Mouse (Mus musculus) kidney, embryonic 16.5 days (tissue): Measurements from ENCODE around the gene Klk1b9. TPM values are rescaled to one million over a fixed set of nuclear protein-coding genes. Genes with fewer than 3 reads are reported as not detected.

Source experiments
- polyA plus RNA-seq: library from polyadenylated mRNA; unstranded; fragments of >200 nt; fragmentation: Nextera tagmentation; extraction: Ambion mirVana; gene quantifications from 2 replicates; pipeline ENCODE4 v1.2.1, GENCODE M21; 2015

Klk1b9 gene
- polyA plus RNA-seq, 1 experiment from 2014 or later = not detected

Other genes with a start within 250 kb of the Klk1b9 start
- gene Klk12, start 207.2 kb upstream of the Klk1b9 start, polyA plus RNA-seq = not detected in 2 replicates
- not detected in 2 replicates for gene Klk11, start 201.5 kb upstream of the Klk1b9 start, polyA plus RNA-seq
- 0.54 and 0.71 TPM in 2 replicates for gene Klk10, start 195.0 kb upstream of the Klk1b9 start, polyA plus RNA-seq
- gene Klk9, start 184.2 kb upstream of the Klk1b9 start, polyA plus RNA-seq = 0.23 TPM in 1 of 2 replicates, not detected in the other
- gene Klk8, start 178.5 kb upstream of the Klk1b9 start, polyA plus RNA-seq = 31.2 and 34.4 TPM in 2 replicates
- 0.07 and 0.12 TPM in 2 replicates for gene Klk7, start 164.8 kb upstream of the Klk1b9 start, polyA plus RNA-seq
- 0.15 TPM in 1 of 2 replicates, not detected in the other for gene Klk6, start 151.6 kb upstream of the Klk1b9 start, polyA plus RNA-seq
- gene Klk5, start 134.1 kb upstream of the Klk1b9 start, polyA plus RNA-seq = not detected in 2 replicates
- gene Klk4, start 94.9 kb upstream of the Klk1b9 start, polyA plus RNA-seq = not detected in 2 replicates
- not detected in 2 replicates for gene Klk15, start 42.3 kb upstream of the Klk1b9 start, polyA plus RNA-seq
- not detected in 2 replicates for gene Klk1b8, start 25.4 kb upstream of the Klk1b9 start, polyA plus RNA-seq
- not detected in 2 replicates for gene Klk1b1, start 9.3 kb upstream of the Klk1b9 start, polyA plus RNA-seq
- gene Klk1b11, start 19.8 kb downstream of the Klk1b9 start, polyA plus RNA-seq = not detected in 2 replicates
- not detected in 2 replicates for gene Klk1b26, start 36.1 kb downstream of the Klk1b9 start, polyA plus RNA-seq
- gene Klk1b27, start 76.2 kb downstream of the Klk1b9 start, polyA plus RNA-seq = not detected in 2 replicates
- gene Klk1b21, start 126.3 kb downstream of the Klk1b9 start, polyA plus RNA-seq = not detected in 2 replicates
- not detected in 2 replicates for gene Klk1b22, start 136.6 kb downstream of the Klk1b9 start, polyA plus RNA-seq
- gene Klk1b16, start 160.7 kb downstream of the Klk1b9 start, polyA plus RNA-seq = not detected in 2 replicates
- gene Klk1b24, start 212.2 kb downstream of the Klk1b9 start, polyA plus RNA-seq = not detected in 2 replicates
- gene Klk1b3, start 222.1 kb downstream of the Klk1b9 start, polyA plus RNA-seq = 0.19 TPM in 1 of 2 replicates, not detected in the other
- not detected in 2 replicates for gene Klk1b4, start 231.4 kb downstream of the Klk1b9 start, polyA plus RNA-seq
- gene Klk1b5, start 239.9 kb downstream of the Klk1b9 start, polyA plus RNA-seq = 0.15 TPM in 1 of 2 replicates, not detected in the other
- gene Klk1, start 249.3 kb downstream of the Klk1b9 start, polyA plus RNA-seq = 7.2 and 10.9 TPM in 2 replicates